Mouse (Mus musculus): ENCODE results near the gene Lats2. TPM values are rescaled to one million over a fixed set of nuclear protein-coding genes. Genes with fewer than 3 reads are reported as not detected.
"Not testable (repeated sequence)": the region's sequence is repeated elsewhere in the genome, so short reads cannot be mapped to it uniquely, and the experiment has no call there.

Lats2 gene
- polyA plus RNA-seq, 1 experiment, result 35.2 TPM

- WGBS, result 95% methylated on average over 2 of the region's 2 CpGs
- no peaks in the 10 kb centered on the region for H3K4me1 ChIP-seq (ENCODE audit: control insufficient read depth, insufficient read depth, insufficient read length)
- TF ChIP-seq POLR2A (IDR thresholded peaks at IDR 0.05; ENCODE audit: low read depth, low read length) (no peak), CTCF (IDR thresholded peaks at IDR 0.05; ENCODE audit: extremely low read depth, insufficient read depth, insufficient read length, insufficient replicate concordance) (no peak)
- H3K27me3 ChIP-seq (ENCODE audit: control insufficient read depth, insufficient read depth, low read length), result no peaks in the 10 kb centered on the region
- H3K27ac ChIP-seq (ENCODE audit: insufficient read depth, low read length), result no peak overlapping the region
- H3K4me3 ChIP-seq (ENCODE audit: extremely low read depth, insufficient read depth, insufficient read length), result no peak overlapping the region
- no peaks in the 10 kb centered on the region for H3K36me3 ChIP-seq (ENCODE audit: control insufficient read depth, insufficient read depth, low read length)
- DNase-seq (ENCODE audit: low read depth in 1 of 2, low spot score in 2 of 2), result no peak
Observed at GRCm38 (mm10) chr14:57755661-57756060, 2.5 kb downstream of the Lats2 start.

- no peaks in the 10 kb centered on the region for H3K27me3 ChIP-seq (ENCODE audit: control insufficient read depth, insufficient read depth, low read length)
- H3K4me1 ChIP-seq (ENCODE audit: control insufficient read depth, insufficient read depth, insufficient read length), result peaks cover 12% of the 10 kb centered on the region; the same call in 1 of the 2 replicates
- TF ChIP-seq CTCF (IDR thresholded peaks at IDR 0.05; ENCODE audit: extremely low read depth, insufficient read depth, insufficient read length, insufficient replicate concordance), result no peak
- TF ChIP-seq POLR2A (IDR thresholded peaks at IDR 0.05; ENCODE audit: low read depth, low read length), result no peak
- H3K36me3 ChIP-seq (ENCODE audit: control insufficient read depth, insufficient read depth, low read length), result no peaks in the 10 kb centered on the region
- 69% methylated on average over 9 of the region's 9 CpGs for WGBS
- H3K4me3 ChIP-seq (ENCODE audit: extremely low read depth, insufficient read depth, insufficient read length), result no peak overlapping the region
- no peak for DNase-seq (ENCODE audit: low read depth in 1 of 2, low spot score in 2 of 2)
- 0 out of 2 replicates have a peak overlapping the region, but pooled peaks have one; percentile 24 for H3K27ac ChIP-seq (ENCODE audit: insufficient read depth, low read length)
Observed at GRCm38 (mm10) chr14:57753351-57753992, 4.7 kb downstream of the Lats2 start.

- not testable (repeated sequence) for H3K4me3 ChIP-seq (ENCODE audit: extremely low read depth, insufficient read depth, insufficient read length); DNase-seq (ENCODE audit: low read depth in 1 of 2, low spot score in 2 of 2); H3K36me3 ChIP-seq (ENCODE audit: control insufficient read depth, insufficient read depth, low read length); H3K27ac ChIP-seq (ENCODE audit: insufficient read depth, low read length); H3K27me3 ChIP-seq (ENCODE audit: control insufficient read depth, insufficient read depth, low read length)
- H3K4me1 ChIP-seq (ENCODE audit: control insufficient read depth, insufficient read depth, insufficient read length), result peaks cover 16% of the 10 kb centered on the region; the same call in 1 of the 2 replicates
Observed at GRCm38 (mm10) chr14:57751006-57751405, 7.2 kb downstream of the Lats2 start.

- 55% methylated on average over 2 of the region's 2 CpGs for WGBS
- TF ChIP-seq CTCF (IDR thresholded peaks at IDR 0.05; ENCODE audit: extremely low read depth, insufficient read depth, insufficient read length, insufficient replicate concordance) (no peak), POLR2A (IDR thresholded peaks at IDR 0.05; ENCODE audit: low read depth, low read length) (no peak)
- Histone ChIP-seq H3K4me1 (ENCODE audit: control insufficient read depth, insufficient read depth, insufficient read length) (peaks cover 16% of the 10 kb centered on the region), H3K27me3 (ENCODE audit: control insufficient read depth, insufficient read depth, low read length) (no peaks in the 10 kb centered on the region), H3K36me3 (ENCODE audit: control insufficient read depth, insufficient read depth, low read length) (no peaks in the 10 kb centered on the region), H3K27ac (ENCODE audit: insufficient read depth, low read length) (peak overlapping the region; percentile 7; the same call in 1 of the 2 replicates), H3K4me3 (ENCODE audit: extremely low read depth, insufficient read depth, insufficient read length) (no peak overlapping the region)
- no peak for DNase-seq (ENCODE audit: low read depth in 1 of 2, low spot score in 2 of 2)
Observed at GRCm38 (mm10) chr14:57749501-57749900, 8.7 kb downstream of the Lats2 start.

GRCm38 (mm10) chr14:57746001-57746771 is 12.0 kb downstream of the Lats2 start, which contains the start of gene Gm49361:
Gm49361 (minus strand) TSS chr14:57746103.
- peak within 1 kb of the TSS; percentile 100 for H3K27ac ChIP-seq (ENCODE audit: insufficient read depth, low read length)
- WGBS, result under 1% methylated on average over 61 of the region's 68 CpGs
- H3K4me3 ChIP-seq (ENCODE audit: extremely low read depth, insufficient read depth, insufficient read length), result peak within 1 kb of the TSS; percentile 90
- no peaks in the 10 kb centered on the region for H3K27me3 ChIP-seq (ENCODE audit: control insufficient read depth, insufficient read depth, low read length)
- peak; percentile 70 to 89 for DNase-seq (ENCODE audit: low read depth in 1 of 2, low spot score in 2 of 2)
- no peaks in the 10 kb centered on the region for H3K36me3 ChIP-seq (ENCODE audit: control insufficient read depth, insufficient read depth, low read length)
- peaks cover 23% of the 10 kb centered on the region for H3K4me1 ChIP-seq (ENCODE audit: control insufficient read depth, insufficient read depth, insufficient read length)
- peak; percentile 72 for TF ChIP-seq POLR2A (IDR thresholded peaks at IDR 0.05; ENCODE audit: low read depth, low read length)
- no peak for TF ChIP-seq CTCF (IDR thresholded peaks at IDR 0.05; ENCODE audit: extremely low read depth, insufficient read depth, insufficient read length, insufficient replicate concordance)

- Histone ChIP-seq H3K4me3 (ENCODE audit: extremely low read depth, insufficient read depth, insufficient read length) (peak overlapping the region; percentile 90), H3K27me3 (ENCODE audit: control insufficient read depth, insufficient read depth, low read length) (no peaks in the 10 kb centered on the region), H3K4me1 (ENCODE audit: control insufficient read depth, insufficient read depth, insufficient read length) (peaks cover 30% of the 10 kb centered on the region), H3K36me3 (ENCODE audit: control insufficient read depth, insufficient read depth, low read length) (no peaks in the 10 kb centered on the region), H3K27ac (ENCODE audit: insufficient read depth, low read length) (peak overlapping the region; percentile 100)
- DNase-seq (ENCODE audit: low read depth in 1 of 2, low spot score in 2 of 2), result peak in 1 of 2 experiments; percentile 40
- under 1% methylated on average over 88 of the region's 103 CpGs for WGBS
- TF ChIP-seq CTCF (IDR thresholded peaks at IDR 0.05; ENCODE audit: extremely low read depth, insufficient read depth, insufficient read length, insufficient replicate concordance) (no peak), POLR2A (IDR thresholded peaks at IDR 0.05; ENCODE audit: low read depth, low read length) (no peak)
Observed at GRCm38 (mm10) chr14:57745291-57745969, 12.8 kb downstream of the Lats2 start.
